Mouse (Mus musculus): ENCODE measurements around the gene Tex44. TPM values are rescaled to one million over a fixed set of nuclear protein-coding genes. Genes with fewer than 3 reads are reported as not detected.

The Tex44 gene
- not detected in 2 replicates for polyA plus RNA-seq (2012)

DNA sequence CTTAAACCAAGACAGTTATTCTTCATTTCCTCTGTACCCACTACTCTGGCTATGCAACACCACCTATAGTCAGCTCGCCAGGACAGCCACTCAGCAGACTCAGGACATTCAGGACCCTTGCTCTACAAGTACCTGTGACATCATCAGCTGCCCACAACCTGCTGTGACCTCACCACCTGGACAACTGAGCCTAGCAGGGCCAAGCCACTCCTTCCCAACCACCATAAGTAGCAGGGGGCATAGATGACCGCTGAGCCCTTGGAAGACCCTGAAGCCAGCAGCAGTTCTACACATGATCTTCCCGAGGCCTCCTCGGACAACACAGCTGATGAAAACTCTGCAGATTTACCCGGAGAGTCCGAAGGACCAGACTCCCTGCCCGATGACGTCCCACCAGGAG lies at the start of gene Tex44, which contains the start of gene Nmur1:
Gene Tex44, plus strand, starts transcription at position 202 of the 400 bp plus-strand sequence.
Gene Nmur1, minus strand, starts transcription at position 101 of the 400 bp plus-strand sequence.

Other genes with a start within 250 kb of the Tex44 start
- 1.6 and 2.4 TPM in 2 replicates for gene B3gnt7, start 123.5 kb upstream of the Tex44 start, polyA plus RNA-seq (2012)
- 965 and 1,628 TPM in 2 replicates for gene Ncl, start 66.9 kb upstream of the Tex44 start, polyA plus RNA-seq (2012)
- not detected in 2 replicates for gene Nmur1, start 101 bp upstream of the Tex44 start, polyA plus RNA-seq (2012)
- 11,220 and 12,314 TPM in 2 replicates for gene Ptma, start 100.4 kb downstream of the Tex44 start, polyA plus RNA-seq (2012)
- gene Pde6d, start 156.3 kb downstream of the Tex44 start, polyA plus RNA-seq (2012): 37.8 and 51.1 TPM in 2 replicates
- gene Cops7b, start 156.6 kb downstream of the Tex44 start, polyA plus RNA-seq (2012): 22.4 and 24.1 TPM in 2 replicates
- 0.38 and 0.82 TPM in 2 replicates for gene Nppc, start 244.2 kb downstream of the Tex44 start, polyA plus RNA-seq (2012)